Mouse (Mus musculus) layer of hippocampus, adult 2 months (tissue): ENCODE data around the gene Ppme1. TPM values are rescaled to one million over a fixed set of nuclear protein-coding genes. Genes with fewer than 3 reads are reported as not detected.

ENCODE experiments used
- DNase-seq, 2 experiments: peaks; one replicate each; pipeline ENCODE4 v3.0.0; 2022; ENCODE audit warnings: low spot score in 2 of 2
- H3K27ac ChIP-seq: fragments of 200-600 bp; 2 replicates; pipeline ENCODE4 v1.8.1; 2022
- H3K4me3 ChIP-seq: fragments of 200-600 bp; 2 replicates; pipeline ENCODE4 v1.8.1; 2022; ENCODE audit warnings: mild to moderate bottlenecking
- CTCF ChIP-seq: fragments of 200-600 bp; conservative IDR thresholded peaks from 2 replicates; pipeline ENCODE4 v1.8.1; 2022; ENCODE audit warnings: antibody characterized with exemption, mild to moderate bottlenecking, moderate library complexity
- total RNA-seq, 2 experiments: library from RNA; stranded (reverse); gene quantifications; 2 replicates each; pipeline ENCODE4 v1.2.3; 2021

Ppme1 gene
- total RNA-seq, 2 experiments from 2014 or later: 147 to 154 TPM

- H3K27ac ChIP-seq: no peak overlapping the region
- DNase-seq: no peak
- no peak for TF ChIP-seq CTCF
- no peak overlapping the region for H3K4me3 ChIP-seq
These were observed 84.1 kb downstream of the Ppme1 start for GRCm38 (mm10) chr7:100287748-100288578.

GRCm38 (mm10) chr7:100285383-100285782 is 86.7 kb downstream of the Ppme1 start, which contains the start of gene P4ha3:
P4ha3 (plus strand) TSS chr7:100285520.
- peak; percentile 52 for TF ChIP-seq CTCF
- peak within 1 kb of the TSS; percentile 56 for H3K4me3 ChIP-seq
- H3K27ac ChIP-seq: peak within 1 kb of the TSS; percentile 18; the same call in 1 of the 2 replicates
- DNase-seq: no peak

GRCm38 (mm10) chr7:100283298-100283697 is 88.8 kb downstream of the Ppme1 start:
- H3K4me3 ChIP-seq: no peak overlapping the region
- TF ChIP-seq CTCF: no peak
- H3K27ac ChIP-seq: peak overlapping the region; percentile 64; the same call in 1 of the 2 replicates
- DNase-seq: no peak

GRCm38 (mm10) chr7:100281596-100281995 is 90.5 kb downstream of the Ppme1 start:
- DNase-seq: no peak
- Histone ChIP-seq H3K27ac (no peak overlapping the region), H3K4me3 (no peak overlapping the region)
- no peak for TF ChIP-seq CTCF

GRCm38 (mm10) chr7:100279803-100280202 is 92.3 kb downstream of the Ppme1 start:
- peak; percentile 55 to 58 for DNase-seq
- Histone ChIP-seq H3K4me3 (no peak overlapping the region), H3K27ac (no peak overlapping the region)
- TF ChIP-seq CTCF: peak; percentile 96

Other genes starting within 250 kb of the Ppme1 start
- 1 to 10 TPM; 3.9 to 5.4 TPM for gene Lipt2, start 213.0 kb downstream of the Ppme1 start, total RNA-seq
- 1 to 10 TPM in 1 of 2 experiments, under 1 TPM in 1; 0.54 to 1.2 TPM for gene Kcne3, start 195.8 kb downstream of the Ppme1 start, total RNA-seq
- gene Pgm2l1, start 144.9 kb downstream of the Ppme1 start, total RNA-seq: 100 to 1,000 TPM; 282 to 286 TPM
- gene P4ha3, start 86.8 kb downstream of the Ppme1 start, total RNA-seq: 1 to 10 TPM; 6.4 to 8.3 TPM
- 10 to 100 TPM; 22.7 to 22.8 TPM for gene C2cd3, start 74 bp downstream of the Ppme1 start, total RNA-seq
- gene Ucp3, start 100.7 kb upstream of the Ppme1 start, total RNA-seq: 1 to 10 TPM; 3.0 to 3.6 TPM
- 10 to 100 TPM; 69.0 to 72.4 TPM for gene Ucp2, start 121.0 kb upstream of the Ppme1 start, total RNA-seq
- under 1 TPM; 0.39 to 0.51 TPM for gene Dnajb13, start 142.7 kb upstream of the Ppme1 start, total RNA-seq
- 1 to 10 TPM; 7.8 to 9.4 TPM for gene Coa4, start 164.8 kb upstream of the Ppme1 start, total RNA-seq
- gene Rab6a, start 235.1 kb upstream of the Ppme1 start, total RNA-seq: 100 to 1,000 TPM; 349 to 374 TPM
- gene Mrpl48, start 236.0 kb upstream of the Ppme1 start, total RNA-seq: 10 to 100 TPM; 64.8 to 67.1 TPM